Mouse (Mus musculus) liver, embryonic 12.5 days (tissue): ENCODE measurements around the gene Psmc6. TPM values are rescaled to one million over a fixed set of nuclear protein-coding genes. Genes with fewer than 3 reads are reported as not detected.
A peak's percentile ranks its signal among the peaks of the same experiment; 100 is the strongest.

ENCODE experiments used
- ATAC-seq: fragments of 200-750 bp; cut with Nextera tagmentation; 2 replicates; pipeline ENCODE4 v1.8.0; 2017; ENCODE audit warnings: moderate number of reproducible peaks, mild to moderate bottlenecking, moderate library complexity
- H3K27ac ChIP-seq: fragments of 300-500 bp; sonication (generic); 2 replicates; pipeline ENCODE4 v1.5.1; 2016; ENCODE audit warnings: mild to moderate bottlenecking
- H3K27me3 ChIP-seq: fragments of 300-500 bp; sonication (generic); replicated peaks from 2 replicates; pipeline ENCODE4 v1.6.1; 2016; ENCODE audit warnings: mild to moderate bottlenecking, moderate library complexity
- H3K36me3 ChIP-seq: fragments of 300-500 bp; sonication (generic); 2 replicates; pipeline ENCODE4 v1.6.1; 2016; ENCODE audit warnings: mild to moderate bottlenecking, moderate library complexity
- H3K4me1 ChIP-seq: fragments of 300-500 bp; sonication (generic); 2 replicates; pipeline ENCODE4 v1.6.1; 2016
- H3K4me2 ChIP-seq: fragments of 300-500 bp; sonication (generic); 2 replicates; pipeline ENCODE4 v1.6.1; 2016; ENCODE audit warnings: mild to moderate bottlenecking, moderate library complexity
- H3K4me3 ChIP-seq: fragments of 300-500 bp; sonication (generic); 2 replicates; pipeline ENCODE4 v1.5.1; 2016; ENCODE audit warnings: mild to moderate bottlenecking, moderate library complexity
- H3K9ac ChIP-seq: fragments of 300-500 bp; sonication (generic); 2 replicates; pipeline ENCODE4 v1.6.1; 2016; ENCODE audit warnings: mild to moderate bottlenecking, moderate library complexity
- H3K9me3 ChIP-seq: fragments of 300-500 bp; sonication (generic); replicated peaks from 2 replicates; pipeline ENCODE4 v1.6.1; 2016; ENCODE audit warnings: mild to moderate bottlenecking, moderate library complexity
- WGBS: fragments of 180-500 bp; shearing (Covaris S2); methylation state at CpG from one replicate; pipeline ENCODE4 v1.1.7; 2016; ENCODE audit not compliant: insufficient replicate concordance; 5-methylcytosine and 5-hydroxymethylcytosine counted together
- polyA plus RNA-seq: library from polyadenylated mRNA; unstranded; fragments of >200 nt; fragmentation: Nextera tagmentation; extraction: Ambion mirVana; gene quantifications from 2 replicates; pipeline ENCODE4 v1.2.1, GENCODE M21; 2016

The Psmc6 gene
- polyA plus RNA-seq, 1 experiment from 2014 or later = 130 TPM

GRCm38 (mm10) chr14:45318426-45319236 lies 11.0 kb upstream of the Psmc6 start, which contains the start of gene Ero1l:
Ero1l (minus strand) TSS chr14:45318771.
- Histone ChIP-seq H3K4me3 (peak within 1 kb of the TSS; percentile 96), H3K36me3 (no peaks in the 10 kb centered on the region), H3K27me3 (no peaks in the 10 kb centered on the region), H3K27ac (peak within 1 kb of the TSS; percentile 92), H3K4me2 (peak within 1 kb of the TSS; percentile 92), H3K4me1 (peaks cover 83% of the 10 kb centered on the region), H3K9me3 (no peaks in the 10 kb centered on the region), H3K9ac (peak within 1 kb of the TSS; percentile 94)
- peak; percentile 88 for ATAC-seq
- WGBS = under 1% methylated on average over 73 of the region's 74 CpGs

GRCm38 (mm10) chr14:45319237-45319610 lies 10.4 kb upstream of the Psmc6 start:
- peak overlapping the region; percentile 92 for H3K4me2 ChIP-seq
- peak; percentile 63 for ATAC-seq
- peak overlapping the region; percentile 92 for H3K27ac ChIP-seq
- H3K9ac ChIP-seq = peak overlapping the region; percentile 3; the same call in 1 of the 2 replicates
- 20% methylated on average over 3 of the region's 3 CpGs for WGBS
- no peaks in the 10 kb centered on the region for H3K36me3 ChIP-seq
- no peaks in the 10 kb centered on the region for H3K9me3 ChIP-seq
- peak overlapping the region; percentile 96 for H3K4me3 ChIP-seq
- no peaks in the 10 kb centered on the region for H3K27me3 ChIP-seq
- H3K4me1 ChIP-seq = peaks cover 78% of the 10 kb centered on the region

GRCm38 (mm10) chr14:45320111-45320510 lies 9.5 kb upstream of the Psmc6 start:
- Histone ChIP-seq H3K9me3 (no peaks in the 10 kb centered on the region), H3K36me3 (no peaks in the 10 kb centered on the region), H3K4me1 (peaks cover 76% of the 10 kb centered on the region), H3K9ac (no peak overlapping the region), H3K4me3 (no peak overlapping the region), H3K4me2 (no peak overlapping the region), H3K27me3 (no peaks in the 10 kb centered on the region), H3K27ac (peak overlapping the region; percentile 92)
- ATAC-seq = no peak
- WGBS = 79% methylated on average over 4 of the region's 4 CpGs

GRCm38 (mm10) chr14:45321067-45321466 lies 8.5 kb upstream of the Psmc6 start:
- H3K9me3 ChIP-seq = no peaks in the 10 kb centered on the region
- ATAC-seq = no peak
- no peak overlapping the region for H3K4me3 ChIP-seq
- peak overlapping the region; percentile 23; the same call in 1 of the 2 replicates for H3K9ac ChIP-seq
- H3K36me3 ChIP-seq = no peaks in the 10 kb centered on the region
- peaks cover 73% of the 10 kb centered on the region for H3K4me1 ChIP-seq
- 68% methylated on average over 3 of the region's 3 CpGs for WGBS
- no peaks in the 10 kb centered on the region for H3K27me3 ChIP-seq
- peak overlapping the region; percentile 48 for H3K4me2 ChIP-seq
- peak overlapping the region; percentile 92 for H3K27ac ChIP-seq

GRCm38 (mm10) chr14:45321622-45322021 lies 8.0 kb upstream of the Psmc6 start:
- WGBS = 17% methylated on average over 5 of the region's 5 CpGs
- H3K27me3 ChIP-seq = no peaks in the 10 kb centered on the region
- peak; percentile 44 for ATAC-seq
- H3K36me3 ChIP-seq = no peaks in the 10 kb centered on the region
- H3K4me2 ChIP-seq = peak overlapping the region; percentile 48
- H3K9ac ChIP-seq = peak overlapping the region; percentile 23; the same call in 1 of the 2 replicates
- no peaks in the 10 kb centered on the region for H3K9me3 ChIP-seq
- H3K4me3 ChIP-seq = peak overlapping the region; percentile 3
- peaks cover 68% of the 10 kb centered on the region for H3K4me1 ChIP-seq
- H3K27ac ChIP-seq = peak overlapping the region; percentile 92

GRCm38 (mm10) chr14:45322450-45322849 lies 7.1 kb upstream of the Psmc6 start:
- Histone ChIP-seq H3K9ac (no peak overlapping the region), H3K4me1 (peaks cover 61% of the 10 kb centered on the region), H3K27ac (peak overlapping the region; percentile 92), H3K9me3 (no peaks in the 10 kb centered on the region), H3K4me2 (peak overlapping the region; percentile 48), H3K27me3 (no peaks in the 10 kb centered on the region), H3K36me3 (no peaks in the 10 kb centered on the region), H3K4me3 (no peak overlapping the region)
- no peak for ATAC-seq
- 61% methylated on average over 2 of the region's 2 CpGs for WGBS

GRCm38 (mm10) chr14:45323320-45323719 lies 6.3 kb upstream of the Psmc6 start:
- no peaks in the 10 kb centered on the region for H3K27me3 ChIP-seq
- no peak overlapping the region for H3K4me3 ChIP-seq
- no peak for ATAC-seq
- no peaks in the 10 kb centered on the region for H3K9me3 ChIP-seq
- no peak overlapping the region for H3K9ac ChIP-seq
- no peak overlapping the region for H3K4me2 ChIP-seq
- no peak overlapping the region for H3K27ac ChIP-seq
- no peaks in the 10 kb centered on the region for H3K36me3 ChIP-seq
- H3K4me1 ChIP-seq = peaks cover 64% of the 10 kb centered on the region
- WGBS = 82% methylated on average over 3 of the region's 3 CpGs

- H3K4me2 ChIP-seq = no peak overlapping the region
- H3K9me3 ChIP-seq = no peaks in the 10 kb centered on the region
- peaks cover 58% of the 10 kb centered on the region for H3K4me1 ChIP-seq
- no peak for ATAC-seq
- H3K36me3 ChIP-seq = no peaks in the 10 kb centered on the region
- H3K9ac ChIP-seq = no peak overlapping the region
- H3K27me3 ChIP-seq = no peaks in the 10 kb centered on the region
- no peak overlapping the region for H3K4me3 ChIP-seq
- H3K27ac ChIP-seq = peak overlapping the region; percentile 27; the same call in 1 of the 2 replicates
Observed at GRCm38 (mm10) chr14:45325471-45325870, 4.1 kb upstream of the Psmc6 start.

GRCm38 (mm10) chr14:45328072-45328713 lies 1.4 kb upstream of the Psmc6 start:
- Histone ChIP-seq H3K27ac (no peak overlapping the region; the same call in 1 of the 2 replicates), H3K36me3 (peaks cover 23% of the 10 kb centered on the region), H3K27me3 (no peaks in the 10 kb centered on the region), H3K4me2 (no peak overlapping the region), H3K4me1 (peaks cover 42% of the 10 kb centered on the region), H3K4me3 (no peak overlapping the region), H3K9ac (no peak overlapping the region), H3K9me3 (no peaks in the 10 kb centered on the region)
- ATAC-seq = no peak
- 58% methylated on average over 4 of the region's 4 CpGs for WGBS

- peaks cover 31% of the 10 kb centered on the region for H3K36me3 ChIP-seq
- peak; percentile 13; the same call in 1 of the 2 replicates for ATAC-seq
- 9% methylated on average over 8 of the region's 8 CpGs for WGBS
- H3K4me2 ChIP-seq = peak overlapping the region; percentile 72
- peaks cover 38% of the 10 kb centered on the region for H3K4me1 ChIP-seq
- H3K27ac ChIP-seq = peak overlapping the region; percentile 74
- H3K9ac ChIP-seq = peak overlapping the region; percentile 65
- H3K4me3 ChIP-seq = peak overlapping the region; percentile 96
- no peaks in the 10 kb centered on the region for H3K27me3 ChIP-seq
- H3K9me3 ChIP-seq = no peaks in the 10 kb centered on the region
Observed at GRCm38 (mm10) chr14:45329018-45329588, 485 bp upstream of the Psmc6 start.

GRCm38 (mm10) chr14:45350931-45351859 lies 21.6 kb downstream of the Psmc6 start, which contains the start of gene Styx:
Styx (plus strand) TSS chr14:45351093.
- peak within 1 kb of the TSS; percentile 89 for H3K4me2 ChIP-seq
- peaks cover 15% of the 10 kb centered on the region for H3K4me1 ChIP-seq
- H3K4me3 ChIP-seq = peak within 1 kb of the TSS; percentile 86
- WGBS = under 1% methylated on average over 50 of the region's 93 CpGs
- peak; percentile 98 for ATAC-seq
- H3K36me3 ChIP-seq = peaks cover 33% of the 10 kb centered on the region
- no peaks in the 10 kb centered on the region for H3K9me3 ChIP-seq
- no peaks in the 10 kb centered on the region for H3K27me3 ChIP-seq
- H3K9ac ChIP-seq = peak within 1 kb of the TSS; percentile 93
- H3K27ac ChIP-seq = peak within 1 kb of the TSS; percentile 78
